Mouse (Mus musculus) urinary bladder, postnatal 14 days (tissue): ENCODE data around the gene Peak1.
A peak's percentile ranks its signal among the peaks of the same experiment; 100 is the strongest.

Experiments
- DNase-seq: peaks from one replicate; pipeline ENCODE4 v3.0.0; 2021; ENCODE audit warnings: low spot score

Gene Peak1

GRCm38 (mm10) chr9:56314326-56314725 lies 103.5 kb downstream of the Peak1 start:
- DNase-seq, result no peak

DNA sequence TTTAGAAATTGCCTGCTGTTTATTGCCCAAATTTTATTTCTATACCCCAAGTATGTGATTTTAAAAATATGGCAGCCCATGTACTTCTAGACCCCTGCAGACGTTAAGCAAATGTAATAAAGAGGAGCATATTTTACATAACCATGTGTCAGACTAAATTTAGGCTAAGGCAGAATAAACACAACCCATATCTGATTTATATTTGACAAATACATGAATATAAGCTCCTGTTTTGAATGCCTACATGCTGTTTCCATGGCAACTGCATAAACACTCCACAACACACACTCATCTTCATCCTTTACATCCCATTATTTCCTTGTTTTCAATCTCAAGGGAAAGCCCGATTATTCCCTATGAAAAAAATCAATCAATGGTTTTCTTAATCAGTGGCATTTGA lies 108.8 kb downstream of the Peak1 start:
- no peak for DNase-seq

DNA sequence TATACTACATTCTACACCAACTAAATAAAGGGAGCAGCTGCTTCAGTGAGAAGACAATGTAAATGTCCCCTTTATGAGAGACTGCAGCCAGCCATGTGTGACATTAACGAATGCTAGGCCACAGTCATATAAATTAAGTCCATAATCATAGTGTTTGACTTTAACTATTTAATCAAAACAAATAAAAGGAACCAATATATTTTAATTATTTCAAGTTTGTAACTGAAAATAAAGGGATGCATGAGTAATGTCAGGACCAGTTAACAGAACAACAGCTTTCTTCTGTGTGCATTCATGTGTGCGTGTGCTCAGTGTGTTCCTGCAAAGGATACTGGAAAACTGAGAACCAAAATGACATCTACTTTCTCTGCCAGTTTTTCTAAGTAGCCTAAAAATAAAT lies 113.3 kb downstream of the Peak1 start:
- DNase-seq, result no peak

DNA sequence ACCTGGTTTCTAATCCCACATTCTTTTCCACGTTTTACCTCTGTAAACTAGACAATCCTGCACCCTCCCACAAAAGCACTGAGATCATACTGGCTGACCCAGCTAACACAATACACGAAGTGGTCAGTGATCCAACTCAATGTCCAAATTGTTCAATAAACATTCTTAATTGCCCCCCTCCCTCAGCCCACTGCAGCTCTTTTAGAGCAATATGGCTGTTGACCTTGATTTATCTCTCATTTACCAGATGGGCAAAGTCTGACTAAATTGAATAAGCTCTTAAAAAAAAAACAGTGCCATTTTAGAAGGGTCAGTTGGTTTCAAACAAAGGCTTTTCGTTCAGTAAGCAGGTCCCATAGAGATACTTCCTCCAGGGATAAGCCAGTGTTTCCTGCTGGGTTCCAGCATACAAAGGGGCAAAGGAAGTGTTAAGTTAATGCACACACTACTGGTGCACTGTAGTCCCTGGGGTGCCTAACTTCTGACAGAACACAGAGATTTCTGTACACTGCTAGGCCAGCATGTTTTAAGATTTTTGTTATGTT lies 114.9 kb downstream of the Peak1 start:
- no peak for DNase-seq

DNA sequence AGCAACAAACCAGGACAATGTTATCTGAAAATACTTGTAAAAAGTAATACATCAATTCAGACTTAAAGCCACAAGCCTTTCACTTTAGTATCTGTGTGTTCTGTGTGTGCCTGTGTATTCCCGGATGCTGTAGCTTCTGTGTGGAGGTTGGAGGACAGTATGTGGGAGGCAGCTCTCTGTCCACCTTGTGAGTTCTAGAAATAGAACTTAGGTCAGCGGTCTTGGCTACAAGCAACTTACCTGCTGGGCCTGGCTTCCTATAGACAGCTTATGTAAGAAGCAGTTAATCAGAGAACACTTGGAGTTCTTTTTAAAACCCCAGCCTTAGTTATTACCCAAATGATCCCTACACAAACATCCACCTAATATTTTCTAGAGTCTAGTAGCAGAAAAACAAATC lies 127.8 kb downstream of the Peak1 start:
- no peak for DNase-seq

GRCm38 (mm10) chr9:56282481-56282880 lies 135.4 kb downstream of the Peak1 start:
- DNase-seq, result no peak

DNA sequence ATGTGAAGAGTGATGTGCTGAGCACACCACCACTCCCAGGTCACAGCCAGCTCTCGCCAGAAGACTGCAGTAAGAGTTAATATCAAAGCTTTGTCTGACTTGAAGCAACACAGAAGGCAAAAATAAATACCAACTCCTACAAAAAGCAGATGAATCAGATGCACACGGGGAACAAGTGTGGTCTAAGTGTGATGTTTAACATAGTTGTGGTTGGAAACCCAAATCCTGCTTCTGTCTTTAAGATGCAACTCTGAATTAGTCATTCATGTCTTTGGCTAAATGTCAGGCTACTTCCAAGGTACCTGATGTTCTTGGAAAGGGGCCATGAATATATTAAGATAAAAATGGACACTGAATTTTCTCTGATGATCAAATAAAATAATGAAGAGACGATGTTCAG lies 144.3 kb downstream of the Peak1 start:
- DNase-seq, result no peak

GRCm38 (mm10) chr9:56272247-56272598 lies 145.6 kb downstream of the Peak1 start:
- no peak for DNase-seq

GRCm38 (mm10) chr9:56271326-56272246 lies 146.3 kb downstream of the Peak1 start:
- no peak for DNase-seq

DNA sequence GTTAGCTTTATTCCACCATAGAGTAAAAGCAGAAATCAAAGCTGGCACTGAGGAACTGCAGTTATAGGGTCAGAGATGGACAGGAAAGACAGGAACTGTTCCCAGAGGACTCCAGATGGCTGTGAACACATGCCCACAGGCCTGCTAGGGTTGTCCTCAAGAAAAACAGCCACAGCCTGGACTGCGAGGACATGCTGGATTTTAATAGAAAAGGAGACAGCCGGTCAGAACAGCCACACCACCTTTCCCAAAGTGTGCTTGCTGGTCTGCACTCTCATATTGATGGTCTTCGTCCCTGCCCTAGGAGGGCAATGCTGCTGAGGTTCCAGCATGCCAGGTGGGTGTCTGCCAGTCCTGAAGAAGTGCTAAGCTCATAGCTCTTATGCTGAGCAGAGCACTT lies 148.8 kb downstream of the Peak1 start:
- no peak for DNase-seq

DNA sequence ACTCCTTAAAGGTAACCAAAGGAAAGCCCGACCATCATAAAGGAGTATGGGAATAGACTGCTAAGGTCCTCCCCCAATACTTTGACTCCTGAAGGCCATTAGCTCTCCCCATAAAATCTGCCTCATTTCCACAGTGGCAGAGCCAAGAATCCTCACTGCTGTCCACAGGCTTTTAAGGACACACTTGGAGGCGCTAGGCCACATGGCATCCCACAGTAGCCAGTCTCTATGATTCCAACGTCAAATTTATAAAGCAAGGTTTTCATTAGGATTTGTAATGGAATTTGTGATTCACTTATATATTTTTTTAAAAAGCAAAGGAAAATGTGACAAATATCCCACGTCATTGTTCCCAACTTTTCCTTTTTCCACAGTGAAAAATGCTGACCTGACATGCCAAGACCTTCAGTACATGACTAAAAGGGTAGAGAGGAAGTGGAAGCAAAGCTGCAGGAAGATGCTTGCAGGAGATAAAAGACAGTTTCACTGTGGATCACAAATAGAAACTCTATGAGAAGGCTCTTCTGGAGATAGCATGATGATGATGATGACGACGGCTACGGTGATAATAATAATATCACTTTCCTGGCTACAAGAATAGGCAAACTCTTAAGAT lies 151.6 kb downstream of the Peak1 start:
- DNase-seq, result no peak

GRCm38 (mm10) chr9:56265460-56266199 lies 152.2 kb downstream of the Peak1 start:
- DNase-seq, result no peak

DNA sequence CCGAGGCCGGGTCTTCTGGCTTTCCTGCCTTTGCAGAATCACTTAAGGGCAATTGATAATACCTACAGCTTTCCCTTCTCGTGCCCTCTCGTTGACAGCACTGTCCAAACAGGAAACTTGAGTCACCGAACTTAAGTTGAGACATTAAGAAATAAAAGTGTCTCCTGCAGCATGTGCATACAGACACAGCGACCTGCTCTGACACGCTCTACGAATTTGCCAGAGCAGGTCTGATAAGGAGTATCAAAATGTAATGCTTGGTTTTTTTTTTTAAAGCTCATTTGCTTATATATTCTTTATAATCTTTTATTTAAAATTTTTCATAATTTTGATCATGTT lies 152.9 kb downstream of the Peak1 start:
- peak; percentile 67 for DNase-seq

- peak; percentile 33 for DNase-seq
These were observed 153.4 kb downstream of the Peak1 start for GRCm38 (mm10) chr9:56264308-56265021.

- no peak for DNase-seq
These were observed 154.8 kb downstream of the Peak1 start for GRCm38 (mm10) chr9:56263055-56263454.

DNA sequence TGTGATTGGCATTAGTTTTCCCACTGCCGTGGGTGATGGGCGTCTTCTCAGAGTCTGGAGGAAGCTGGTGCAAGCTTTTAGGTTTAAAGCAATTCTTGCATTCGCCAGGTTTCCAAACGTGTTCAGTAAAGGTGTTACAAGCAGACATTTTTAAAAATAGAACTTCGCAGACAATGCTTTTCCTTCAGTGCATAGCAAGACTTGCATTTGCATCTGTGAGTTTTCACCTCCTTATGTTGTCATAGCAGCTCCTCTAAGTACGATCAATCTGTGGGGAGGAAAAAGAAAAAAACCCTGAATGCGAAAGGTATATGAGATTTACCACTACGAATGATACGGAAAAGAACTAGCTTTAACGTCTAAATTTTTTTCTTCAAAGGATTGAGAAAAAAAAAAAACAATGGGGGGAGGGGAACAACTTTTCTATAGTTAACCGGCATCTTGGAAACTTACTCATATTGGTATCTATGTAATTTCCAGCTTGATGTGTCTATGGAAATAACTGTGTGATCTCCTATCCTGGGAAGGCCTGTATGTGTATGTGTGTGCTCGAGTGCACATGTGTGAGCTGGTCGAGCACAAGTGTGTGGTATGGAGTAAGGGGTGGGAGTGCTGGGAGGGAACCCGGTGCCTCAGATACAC lies 157.3 kb downstream of the Peak1 start:
- DNase-seq, result no peak

DNA sequence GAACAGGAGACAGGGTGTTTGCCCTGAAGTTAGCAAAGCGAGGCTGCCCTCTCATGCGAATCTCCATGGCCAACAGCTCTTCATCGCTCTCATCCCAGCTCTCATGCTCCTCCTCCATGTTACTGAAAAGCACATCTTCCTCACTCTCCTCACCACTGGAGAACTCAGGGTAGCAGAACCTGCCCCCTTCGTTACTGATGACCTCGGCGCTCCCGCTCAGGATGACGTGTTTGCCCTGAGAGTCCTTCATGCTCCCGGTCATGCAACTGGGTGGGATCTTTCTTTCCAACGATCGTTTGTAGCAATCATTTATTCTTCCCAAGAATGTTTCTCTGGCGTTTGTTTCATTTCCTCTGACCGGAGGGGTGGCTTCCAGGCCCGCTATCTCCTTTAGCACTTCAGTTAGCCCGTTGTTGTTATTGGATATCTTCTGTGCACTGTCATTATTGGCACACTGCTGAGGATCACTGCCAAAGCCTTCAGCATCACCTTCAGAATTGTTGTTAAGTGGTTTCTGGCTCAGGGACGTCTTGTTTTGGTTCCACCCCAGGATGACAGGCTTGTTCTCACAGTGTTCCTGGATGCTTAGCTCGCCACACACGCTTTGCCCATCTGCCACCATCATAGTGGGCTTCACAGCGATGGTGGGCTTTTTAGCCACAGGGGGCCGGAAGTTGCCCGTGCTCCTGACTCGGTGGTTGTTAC lies 157.9 kb downstream of the Peak1 start:
- DNase-seq, result no peak

DNA sequence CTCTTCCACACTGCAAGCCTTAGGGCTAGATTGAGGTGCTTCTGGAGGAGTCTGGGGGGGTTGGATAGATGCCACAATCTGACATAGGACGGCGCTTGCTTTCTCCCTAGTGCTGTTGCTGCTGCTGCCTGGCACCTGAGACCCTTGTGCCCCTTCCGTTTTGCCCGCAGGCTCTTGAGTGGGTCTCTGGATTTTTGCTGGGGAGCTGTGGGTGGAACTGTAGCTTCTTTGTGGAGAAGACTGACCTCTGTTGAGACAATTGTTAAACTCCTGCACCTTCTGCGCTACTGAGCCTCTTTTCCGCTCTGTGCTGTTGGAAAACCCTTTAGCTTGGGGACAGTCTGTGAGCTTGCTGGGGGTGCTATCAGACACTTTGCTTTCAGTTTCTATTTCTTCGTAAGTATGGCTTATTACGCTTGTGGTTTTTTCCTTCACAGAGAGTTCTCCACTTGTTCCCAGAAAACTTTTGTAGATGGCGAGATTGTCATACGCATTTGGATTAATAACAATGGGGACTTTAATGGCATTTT lies 159.5 kb downstream of the Peak1 start:
- no peak for DNase-seq

GRCm38 (mm10) chr9:56257227-56258000 lies 160.5 kb downstream of the Peak1 start:
- DNase-seq, result no peak
